Mouse (Mus musculus) heart, postnatal 0 days (tissue): ENCODE measurements around the gene 3110009E18Rik. TPM values are rescaled to one million over a fixed set of nuclear protein-coding genes. Genes with fewer than 3 reads are reported as not detected.
A peak's percentile ranks its signal among the peaks of the same experiment; 100 is the strongest.

ENCODE experiments used
- ATAC-seq: fragments of 200-750 bp; cut with Nextera tagmentation; 2 replicates; pipeline ENCODE4 v1.8.0; 2017; ENCODE audit warnings: low read depth, moderate number of reproducible peaks, moderate library complexity; ENCODE audit not compliant: insufficient read depth
- DNase-seq: peaks from one replicate; pipeline ENCODE4 v3.0.0-alpha.2; 2016; ENCODE audit warnings: low spot score
- H3K27ac ChIP-seq: fragments of 300-500 bp; sonication (generic); 2 replicates; pipeline ENCODE4 v1.5.1; 2014; ENCODE audit warnings: low read depth, mild to moderate bottlenecking
- H3K27me3 ChIP-seq: fragments of 300-500 bp; sonication (generic); 2 replicates; pipeline ENCODE4 v1.6.1; 2014; ENCODE audit warnings: low read length, mixed read lengths; ENCODE audit not compliant: control insufficient read depth, insufficient read depth
- H3K36me3 ChIP-seq: fragments of 300-500 bp; sonication (generic); replicated peaks from 2 replicates; pipeline ENCODE4 v1.6.1; 2014; ENCODE audit warnings: low read length, mixed read lengths; ENCODE audit not compliant: control insufficient read depth, insufficient read depth
- H3K4me1 ChIP-seq: fragments of 300-500 bp; sonication (generic); 2 replicates; pipeline ENCODE4 v1.6.1; 2014; ENCODE audit warnings: antibody characterized with exemption; ENCODE audit not compliant: control insufficient read depth, insufficient read depth
- H3K4me2 ChIP-seq: fragments of 300-500 bp; sonication (generic); 2 replicates; pipeline ENCODE4 v1.6.1; 2014; ENCODE audit warnings: low read depth, mild to moderate bottlenecking, low read length, moderate library complexity
- H3K4me3 ChIP-seq: fragments of 300-500 bp; sonication (generic); 2 replicates; pipeline ENCODE4 v1.5.1; 2014; ENCODE audit warnings: low read depth, low read length
- H3K9ac ChIP-seq: fragments of 300-500 bp; sonication (generic); replicated peaks from 2 replicates; pipeline ENCODE4 v1.6.1; 2014; ENCODE audit warnings: low read depth, low read length, mixed read lengths
- H3K9me3 ChIP-seq: fragments of 300-500 bp; sonication (generic); replicated peaks from 2 replicates; pipeline ENCODE4 v1.6.1; 2016; ENCODE audit warnings: low read length; ENCODE audit not compliant: control insufficient read depth
- CTCF ChIP-seq: IDR thresholded peaks from 2 replicates; pipeline ENCODE4 v1.5.1; 2016; ENCODE audit warnings: antibody characterized with exemption, control low read depth, low read depth
- EP300 ChIP-seq: IDR thresholded peaks from 2 replicates; pipeline ENCODE4 v1.6.1; 2016; ENCODE audit warnings: antibody characterized with exemption, low read depth
- WGBS: fragments of 180-500 bp; shearing (Covaris S2); extraction: QIAGEN DNeasy Blood & Tissue Kit; methylation state at CpG from one replicate; pipeline ENCODE4 v1.1.7; 2014; 5-methylcytosine and 5-hydroxymethylcytosine counted together
- polyA plus RNA-seq: library from polyadenylated mRNA; unstranded; fragments of >200 nt; fragmentation: Nextera tagmentation; extraction: Ambion mirVana; gene quantifications from 2 replicates; pipeline ENCODE4 v1.2.1, GENCODE M21; 2015
- total RNA-seq: library from RNA; depleted of rRNA; stranded (reverse); fragments of >200 nt; gene quantifications from 2 replicates; pipeline ENCODE4 v1.2.3, GENCODE M21; 2014; ENCODE audit warnings: low replicate concordance

Gene 3110009E18Rik
- total and polyA plus RNA-seq, 2 experiments from 2014 or later: 11.3 to 11.5 TPM

DNA sequence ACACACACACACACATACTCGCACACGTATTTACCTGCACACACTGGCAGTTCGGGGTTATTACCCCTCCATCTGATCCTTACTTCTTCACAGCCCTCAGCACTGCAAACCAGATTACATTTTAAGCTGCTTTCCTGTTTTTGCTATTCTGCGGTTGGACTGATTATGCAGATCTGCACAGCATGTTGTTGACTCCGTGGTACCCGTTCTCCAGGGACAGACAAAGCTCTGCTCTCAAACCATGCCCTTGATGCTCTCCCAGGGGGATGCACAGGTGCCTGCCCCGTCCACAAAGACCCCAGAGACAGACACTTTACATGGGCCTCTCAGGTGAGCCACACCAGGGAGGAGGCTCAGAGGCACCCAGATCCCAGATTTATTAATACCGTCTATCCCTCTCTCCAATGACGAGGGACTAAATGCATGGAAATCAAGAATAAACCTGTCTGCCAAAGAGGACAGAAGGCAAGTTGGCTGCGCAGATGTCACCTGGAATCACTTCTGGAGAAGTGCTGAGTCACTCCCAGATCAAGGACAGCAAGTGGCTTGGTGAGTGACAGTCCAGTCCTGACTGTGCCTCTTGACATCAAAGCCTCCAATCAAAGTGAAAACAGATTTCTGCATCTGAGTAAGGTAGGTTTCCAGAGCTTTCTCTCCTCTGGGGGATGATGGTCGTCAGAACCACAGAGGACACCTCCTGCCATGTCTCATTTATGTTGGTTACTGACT lies 87.7 kb downstream of the 3110009E18Rik start:
- H3K9me3 ChIP-seq: no peaks in the 10 kb centered on the region
- no peak overlapping the region for H3K9ac ChIP-seq
- H3K36me3 ChIP-seq: no peaks in the 10 kb centered on the region
- H3K27ac ChIP-seq: no peak overlapping the region
- ATAC-seq: no peak
- no peak for DNase-seq
- TF ChIP-seq EP300 (no peak), CTCF (no peak)
- H3K4me1 ChIP-seq: no peaks in the 10 kb centered on the region
- WGBS: 76% methylated on average over 11 of the region's 11 CpGs
- no peak overlapping the region for H3K4me2 ChIP-seq
- no peak overlapping the region for H3K4me3 ChIP-seq
- no peaks in the 10 kb centered on the region for H3K27me3 ChIP-seq

- TF ChIP-seq CTCF (no peak), EP300 (no peak)
- Histone ChIP-seq H3K4me2 (no peak overlapping the region), H3K4me3 (no peak overlapping the region), H3K4me1 (no peaks in the 10 kb centered on the region), H3K36me3 (no peaks in the 10 kb centered on the region), H3K27me3 (no peaks in the 10 kb centered on the region), H3K9me3 (no peaks in the 10 kb centered on the region), H3K9ac (no peak overlapping the region), H3K27ac (no peak overlapping the region)
- DNase-seq (no peak), ATAC-seq (no peak)
- WGBS: 63% methylated on average over 6 of the region's 6 CpGs
Measured at GRCm38 (mm10) chr1:120220841-120221240, 99.9 kb downstream of the 3110009E18Rik start.

- Histone ChIP-seq H3K4me2 (no peak overlapping the region), H3K36me3 (no peaks in the 10 kb centered on the region), H3K27me3 (no peaks in the 10 kb centered on the region), H3K4me3 (no peak overlapping the region), H3K9me3 (no peaks in the 10 kb centered on the region), H3K9ac (no peak overlapping the region), H3K4me1 (no peaks in the 10 kb centered on the region), H3K27ac (no peak overlapping the region)
- 39% methylated on average over 2 of the region's 2 CpGs for WGBS
- DNase-seq: no peak
- no peak for ATAC-seq
- TF ChIP-seq EP300: no peak
- no peak for TF ChIP-seq CTCF
Measured at GRCm38 (mm10) chr1:120221285-120221684, 100.3 kb downstream of the 3110009E18Rik start.

GRCm38 (mm10) chr1:120223613-120224012 lies 102.6 kb downstream of the 3110009E18Rik start:
- Histone ChIP-seq H3K36me3 (0 out of 2 replicates have a peak, but pooled peaks cover 9% of the 10 kb centered on the region), H3K9me3 (no peaks in the 10 kb centered on the region), H3K4me2 (no peak overlapping the region), H3K4me1 (no peaks in the 10 kb centered on the region), H3K4me3 (no peak overlapping the region), H3K27me3 (no peaks in the 10 kb centered on the region), H3K9ac (no peak overlapping the region), H3K27ac (no peak overlapping the region)
- ATAC-seq (no peak), DNase-seq (no peak)
- 66% methylated on average over 4 of the region's 4 CpGs for WGBS
- no peak for TF ChIP-seq EP300
- TF ChIP-seq CTCF: no peak

GRCm38 (mm10) chr1:120229723-120230471 lies 108.9 kb downstream of the 3110009E18Rik start:
- no peaks in the 10 kb centered on the region for H3K27me3 ChIP-seq
- no peak for DNase-seq
- no peak overlapping the region for H3K9ac ChIP-seq
- 84% methylated on average over 10 of the region's 10 CpGs for WGBS
- no peaks in the 10 kb centered on the region for H3K9me3 ChIP-seq
- no peak overlapping the region for H3K27ac ChIP-seq
- H3K4me2 ChIP-seq: no peak overlapping the region
- 0 out of 2 replicates have a peak, but pooled peaks cover 12% of the 10 kb centered on the region for H3K36me3 ChIP-seq
- H3K4me3 ChIP-seq: no peak overlapping the region
- no peaks in the 10 kb centered on the region for H3K4me1 ChIP-seq
- TF ChIP-seq CTCF: no peak
- no peak for TF ChIP-seq EP300
- no peak for ATAC-seq

DNA sequence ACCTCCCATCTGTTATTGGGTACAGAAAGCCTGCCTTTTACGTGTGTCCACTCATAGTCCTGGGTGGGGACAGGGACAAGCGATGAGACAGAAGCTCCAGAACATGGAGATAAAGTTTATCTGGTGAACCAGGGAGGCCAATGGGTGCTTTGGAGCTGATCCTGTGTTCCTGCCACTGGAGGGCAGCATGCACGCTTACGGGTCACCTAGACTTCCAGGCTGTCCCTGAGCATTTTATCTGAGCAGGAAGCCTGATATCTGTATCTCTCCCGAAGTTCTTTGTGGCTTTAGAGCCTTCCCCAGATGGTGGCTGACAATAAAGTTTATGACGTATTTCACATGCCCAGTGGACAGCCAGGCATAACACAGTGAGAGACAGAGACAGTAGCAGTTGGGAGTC lies 110.3 kb downstream of the 3110009E18Rik start:
- no peaks in the 10 kb centered on the region for H3K27me3 ChIP-seq
- peak; percentile 68 for TF ChIP-seq CTCF
- TF ChIP-seq EP300: no peak
- H3K4me3 ChIP-seq: no peak overlapping the region
- DNase-seq (peak; percentile 20), ATAC-seq (peak; percentile 42; the same call in 1 of the 2 replicates)
- H3K4me1 ChIP-seq: no peaks in the 10 kb centered on the region
- H3K9me3 ChIP-seq: no peaks in the 10 kb centered on the region
- H3K9ac ChIP-seq: no peak overlapping the region
- no peak overlapping the region for H3K27ac ChIP-seq
- H3K36me3 ChIP-seq: 0 out of 2 replicates have a peak, but pooled peaks cover 12% of the 10 kb centered on the region
- H3K4me2 ChIP-seq: no peak overlapping the region
- 8% methylated on average over 6 of the region's 6 CpGs for WGBS
